Mouse (Mus musculus) kidney, postnatal 0 days (tissue): Measurements from ENCODE around the gene Clint1. TPM values are rescaled to one million over a fixed set of nuclear protein-coding genes. Genes with fewer than 3 reads are reported as not detected.

Experiments
- ATAC-seq: fragments of 200-750 bp; cut with Nextera tagmentation; replicated peaks from 2 replicates; pipeline ENCODE4 v1.8.0; 2017; ENCODE audit warnings: low read depth, moderate number of reproducible peaks, moderate TSS enrichment, moderate library complexity; ENCODE audit not compliant: low FRiP score
- DNase-seq: peaks from one replicate; pipeline ENCODE4 v3.0.0-alpha.2; 2016; ENCODE audit warnings: low spot score
- H3K27ac ChIP-seq: fragments of 300-500 bp; sonication (generic); 2 replicates; pipeline ENCODE4 v1.5.1; 2014; ENCODE audit warnings: mild to moderate bottlenecking
- H3K27me3 ChIP-seq: fragments of 300-500 bp; sonication (generic); 2 replicates; pipeline ENCODE4 v1.6.1; 2014; ENCODE audit warnings: low read length, mixed read lengths; ENCODE audit not compliant: insufficient read depth
- H3K36me3 ChIP-seq: fragments of 300-500 bp; sonication (generic); 2 replicates; pipeline ENCODE4 v1.6.1; 2014; ENCODE audit warnings: low read length, mixed read lengths; ENCODE audit not compliant: insufficient read depth
- H3K4me1 ChIP-seq: fragments of 300-500 bp; sonication (generic); replicated peaks from 2 replicates; pipeline ENCODE4 v1.6.1; 2014; ENCODE audit warnings: antibody characterized with exemption, low read length, mixed read lengths; ENCODE audit not compliant: insufficient read depth
- H3K4me2 ChIP-seq: fragments of 300-500 bp; sonication (generic); 2 replicates; pipeline ENCODE4 v1.6.1; 2014; ENCODE audit warnings: mild to moderate bottlenecking, low read length, moderate library complexity, mixed read lengths
- H3K4me3 ChIP-seq: fragments of 300-500 bp; sonication (generic); replicated peaks from 2 replicates; pipeline ENCODE4 v1.5.1; 2014; ENCODE audit warnings: low read depth, low read length
- H3K9ac ChIP-seq: fragments of 300-500 bp; sonication (generic); 2 replicates; pipeline ENCODE4 v1.6.1; 2014; ENCODE audit warnings: low read depth, low read length
- H3K9me3 ChIP-seq: fragments of 300-500 bp; sonication (generic); replicated peaks from 2 replicates; pipeline ENCODE4 v1.6.1; 2016; ENCODE audit warnings: low read length, inconsistent platforms, mixed read lengths
- CTCF ChIP-seq: IDR thresholded peaks from 2 replicates; pipeline ENCODE4 v1.5.1; 2016; ENCODE audit warnings: antibody characterized with exemption, low read depth, mild to moderate bottlenecking, moderate library complexity
- WGBS: fragments of 180-500 bp; shearing (Covaris S2); extraction: QIAGEN DNeasy Blood & Tissue Kit; methylation state at CpG from one replicate; pipeline ENCODE4 v1.1.7; 2014; 5-methylcytosine and 5-hydroxymethylcytosine counted together
- polyA plus RNA-seq: library from polyadenylated mRNA; unstranded; fragments of >200 nt; fragmentation: Nextera tagmentation; extraction: Ambion mirVana; gene quantifications from 2 replicates; pipeline ENCODE4 v1.2.1, GENCODE M21; 2015

Clint1 gene
- polyA plus RNA-seq, 1 experiment from 2014 or later = 88.4 TPM

DNA sequence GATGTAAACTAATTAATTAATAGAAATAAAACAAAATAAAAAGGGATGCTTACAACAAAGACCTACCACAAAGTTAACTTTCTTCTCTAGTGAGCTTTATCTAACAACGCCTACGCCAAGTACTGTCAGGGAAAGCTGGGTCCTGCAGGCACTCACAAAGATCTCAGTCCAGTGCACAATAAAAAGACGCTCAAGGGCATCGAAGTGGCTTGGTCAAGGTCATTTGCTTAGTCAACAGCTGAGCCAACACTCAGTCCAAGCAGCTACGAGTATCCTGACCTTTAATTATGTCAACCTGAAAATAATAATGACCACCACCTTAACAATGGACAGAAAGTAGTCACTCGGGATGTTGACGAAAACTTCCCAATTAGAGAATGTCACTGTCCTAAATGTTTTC, 90.4 kb downstream of the Clint1 start:
- WGBS = 87% methylated on average over 7 of the region's 7 CpGs
- Histone ChIP-seq H3K9me3 (no peaks in the 10 kb centered on the region), H3K4me1 (no peaks in the 10 kb centered on the region), H3K36me3 (no peaks in the 10 kb centered on the region), H3K27ac (no peak overlapping the region), H3K27me3 (no peaks in the 10 kb centered on the region), H3K4me2 (no peak overlapping the region), H3K9ac (no peak overlapping the region), H3K4me3 (no peak overlapping the region)
- ATAC-seq (no peak), DNase-seq (no peak)
- TF ChIP-seq CTCF = no peak

DNA sequence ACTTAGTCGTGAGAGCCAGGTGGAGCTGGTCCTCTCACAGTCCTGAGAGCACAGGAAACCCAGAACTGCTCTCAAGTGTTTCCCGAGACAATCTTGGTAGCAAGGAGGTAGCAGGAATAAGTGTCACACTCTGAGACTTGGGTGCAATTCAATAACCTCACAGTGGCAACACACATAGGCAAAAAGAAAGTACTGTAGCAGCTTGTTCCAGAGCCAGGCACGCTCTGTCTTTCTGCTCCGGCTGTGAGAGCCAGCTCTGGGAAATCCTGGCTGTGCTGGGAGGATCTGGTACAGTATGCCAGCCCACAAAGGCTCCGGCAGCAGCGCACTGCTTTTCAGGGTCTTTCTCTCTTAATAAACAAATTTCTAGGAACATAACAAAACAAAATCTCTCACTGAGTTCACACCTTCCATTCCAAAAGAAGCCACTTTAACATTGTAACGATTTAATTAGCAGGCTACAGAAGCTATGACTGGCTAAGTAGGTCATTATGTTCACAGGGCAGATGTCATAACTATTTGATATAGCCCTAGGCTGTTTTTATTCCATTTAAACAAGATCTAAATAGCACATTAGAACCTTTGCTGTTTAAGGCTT, 91.4 kb downstream of the Clint1 start:
- Histone ChIP-seq H3K9ac (no peak overlapping the region), H3K36me3 (no peaks in the 10 kb centered on the region), H3K4me2 (peak overlapping the region; percentile 99), H3K27ac (no peak overlapping the region), H3K4me1 (no peaks in the 10 kb centered on the region), H3K27me3 (no peaks in the 10 kb centered on the region), H3K9me3 (no peaks in the 10 kb centered on the region), H3K4me3 (peak overlapping the region; percentile 87; the same call in 1 of the 2 replicates)
- TF ChIP-seq CTCF = no peak
- ATAC-seq (no peak), DNase-seq (no peak)
- 59% methylated on average over 7 of the region's 7 CpGs for WGBS

DNA sequence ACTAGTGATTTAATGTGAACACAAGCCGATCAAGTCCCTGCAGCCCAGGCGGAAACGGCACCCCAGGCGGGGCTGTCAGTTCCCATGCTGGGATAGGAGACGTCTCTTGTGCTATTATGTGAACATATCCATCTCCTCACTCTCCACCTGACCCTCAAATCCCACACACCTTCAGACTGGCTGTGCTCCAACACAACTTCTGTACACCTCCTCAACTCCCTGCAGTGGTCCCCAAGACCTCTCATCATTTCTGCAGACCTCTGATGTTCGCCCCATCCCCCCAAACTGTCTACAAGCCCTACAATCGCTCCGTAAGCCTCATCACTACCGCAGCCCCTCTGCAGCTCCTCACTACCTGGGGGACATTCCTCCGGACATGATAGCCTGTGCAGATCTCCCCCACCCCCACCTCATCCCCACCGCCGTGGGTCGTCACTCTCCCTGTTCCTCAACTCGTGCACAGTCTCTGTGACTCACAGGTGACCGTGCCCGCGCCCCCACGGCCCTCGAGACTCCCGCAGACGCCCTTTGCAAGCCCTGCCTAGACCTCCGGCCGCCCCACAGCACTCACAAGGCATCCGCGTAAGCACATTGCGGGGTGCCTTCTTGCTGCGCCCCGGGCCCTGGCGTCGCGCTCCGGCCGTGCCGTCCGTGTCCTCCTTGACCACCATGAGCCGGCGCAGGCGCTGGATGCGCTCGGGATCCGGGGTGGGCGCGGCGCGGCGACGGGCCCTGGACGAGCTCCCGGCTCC, 92.2 kb downstream of the Clint1 start:
- WGBS = under 1% methylated on average over 49 of the region's 49 CpGs

DNA sequence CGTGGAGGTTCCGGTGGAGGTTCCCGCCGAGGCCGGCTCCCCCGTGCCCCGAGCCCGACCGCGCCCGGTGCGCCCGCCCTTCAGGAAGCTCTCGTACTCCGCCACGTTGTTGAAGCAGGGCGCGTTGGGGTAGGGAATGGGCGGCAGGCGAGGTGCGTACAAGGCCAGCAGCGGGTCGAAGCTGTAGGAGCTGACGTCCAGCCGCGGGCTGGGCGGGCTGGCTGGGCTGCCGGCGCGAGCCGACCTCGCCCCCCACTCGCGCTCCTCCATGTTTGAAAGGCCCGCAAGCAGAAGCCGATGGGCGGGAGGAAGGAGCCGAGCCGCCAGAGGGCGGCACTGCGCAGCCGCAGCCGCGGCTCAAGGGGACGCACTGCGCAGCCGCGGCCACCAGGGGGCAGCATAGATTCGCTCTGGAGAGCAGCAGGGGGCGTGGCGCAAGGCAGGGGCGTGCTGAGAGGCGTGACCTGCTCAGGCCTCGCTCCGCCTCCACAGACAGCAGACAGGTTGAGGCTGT, 92.8 kb downstream of the Clint1 start, which contains the start of gene Lsm11:
Gene Lsm11 (minus strand): TSS at position 293 of the 514 bp plus-strand sequence.
- Histone ChIP-seq H3K9ac (peak within 1 kb of the TSS; percentile 81), H3K36me3 (0 out of 2 replicates have a peak, but pooled peaks cover 2% of the 10 kb centered on the region), H3K4me2 (peak within 1 kb of the TSS; percentile 99), H3K4me1 (no peaks in the 10 kb centered on the region), H3K27me3 (no peaks in the 10 kb centered on the region), H3K4me3 (peak within 1 kb of the TSS; percentile 87), H3K9me3 (no peaks in the 10 kb centered on the region), H3K27ac (0 out of 2 replicates have a peak within 1 kb of the TSS, but pooled peaks have one; percentile 42)
- under 1% methylated on average over 50 of the region's 55 CpGs for WGBS
- ATAC-seq (peak; percentile 91), DNase-seq (peak; percentile 96)
- peak; percentile 100 for TF ChIP-seq CTCF

More for the DNA sequence above, 92.2 kb downstream of the Clint1 start:
- H3K4me2 ChIP-seq = peak overlapping the region; percentile 99
- H3K9me3 ChIP-seq = no peaks in the 10 kb centered on the region
- no peaks in the 10 kb centered on the region for H3K36me3 ChIP-seq
- H3K4me1 ChIP-seq = no peaks in the 10 kb centered on the region
- H3K27me3 ChIP-seq = no peaks in the 10 kb centered on the region
- peak overlapping the region; percentile 81 for H3K9ac ChIP-seq
- ATAC-seq = peak; percentile 53
- DNase-seq = peak; percentile 44
- H3K4me3 ChIP-seq = peak overlapping the region; percentile 87
- no peak for TF ChIP-seq CTCF
- H3K27ac ChIP-seq = 0 out of 2 replicates have a peak overlapping the region, but pooled peaks have one; percentile 42

DNA sequence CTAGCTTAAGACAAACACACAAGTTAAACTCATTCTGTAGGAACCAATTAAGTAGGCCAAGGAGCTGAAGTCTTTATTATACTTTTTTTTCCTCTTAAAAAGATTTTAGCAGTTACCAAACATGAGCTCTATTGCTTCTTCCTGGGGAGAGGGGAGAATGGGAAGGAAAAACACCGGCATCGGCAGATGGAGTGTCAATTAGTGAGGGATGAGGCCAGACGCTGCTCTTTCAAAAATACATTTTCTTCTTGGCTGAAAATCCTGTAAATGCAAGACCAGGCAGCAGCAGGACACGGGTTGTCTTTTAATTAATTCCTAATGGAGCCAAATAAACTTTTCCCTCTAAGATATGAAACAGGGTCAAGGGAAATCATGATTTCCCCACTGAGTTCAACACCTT, 94.9 kb downstream of the Clint1 start:
- H3K9ac ChIP-seq = no peak overlapping the region
- H3K4me2 ChIP-seq = no peak overlapping the region
- H3K27ac ChIP-seq = no peak overlapping the region
- ATAC-seq = no peak
- H3K27me3 ChIP-seq = no peaks in the 10 kb centered on the region
- no peak for TF ChIP-seq CTCF
- H3K36me3 ChIP-seq = peaks cover 16% of the 10 kb centered on the region; the same call in 1 of the 2 replicates
- H3K4me3 ChIP-seq = no peak overlapping the region
- 85% methylated on average over 4 of the region's 4 CpGs for WGBS
- H3K9me3 ChIP-seq = no peaks in the 10 kb centered on the region
- no peak for DNase-seq
- H3K4me1 ChIP-seq = no peaks in the 10 kb centered on the region

DNA sequence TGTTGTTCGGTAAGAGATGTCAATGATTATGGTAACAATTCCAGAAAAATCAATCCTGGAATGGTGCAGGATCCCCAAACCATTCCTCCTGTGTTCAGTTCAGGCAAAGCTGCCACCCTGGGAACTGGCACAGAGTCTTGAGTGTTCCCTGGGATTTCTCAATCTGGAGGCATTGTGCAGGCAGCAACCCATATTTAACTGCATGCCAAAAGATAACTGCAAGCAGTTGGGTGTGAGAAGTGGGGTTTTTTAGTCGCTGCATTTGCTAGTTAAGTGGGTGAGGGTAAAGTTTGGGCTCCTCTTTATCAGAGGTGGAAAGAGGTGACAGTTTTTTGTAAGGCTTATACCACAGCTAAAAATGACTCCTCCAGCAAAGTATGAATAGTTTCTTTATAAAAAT, 95.6 kb downstream of the Clint1 start:
- DNase-seq (no peak), ATAC-seq (no peak)
- Histone ChIP-seq H3K27ac (no peak overlapping the region), H3K4me1 (no peaks in the 10 kb centered on the region), H3K9me3 (no peaks in the 10 kb centered on the region), H3K27me3 (no peaks in the 10 kb centered on the region), H3K4me3 (no peak overlapping the region), H3K4me2 (no peak overlapping the region), H3K36me3 (peaks cover 16% of the 10 kb centered on the region; the same call in 1 of the 2 replicates), H3K9ac (no peak overlapping the region)
- no peak for TF ChIP-seq CTCF
- WGBS = 95% methylated on average over 2 of the region's 2 CpGs
